Mouse (Mus musculus) cerebellum, adult 9-11 months (tissue): ENCODE measurements around the gene Fam102b.

Source experiments
- DNase-seq: peaks from one replicate; pipeline ENCODE4 v3.0.0; 2022

Gene Fam102b

DNA sequence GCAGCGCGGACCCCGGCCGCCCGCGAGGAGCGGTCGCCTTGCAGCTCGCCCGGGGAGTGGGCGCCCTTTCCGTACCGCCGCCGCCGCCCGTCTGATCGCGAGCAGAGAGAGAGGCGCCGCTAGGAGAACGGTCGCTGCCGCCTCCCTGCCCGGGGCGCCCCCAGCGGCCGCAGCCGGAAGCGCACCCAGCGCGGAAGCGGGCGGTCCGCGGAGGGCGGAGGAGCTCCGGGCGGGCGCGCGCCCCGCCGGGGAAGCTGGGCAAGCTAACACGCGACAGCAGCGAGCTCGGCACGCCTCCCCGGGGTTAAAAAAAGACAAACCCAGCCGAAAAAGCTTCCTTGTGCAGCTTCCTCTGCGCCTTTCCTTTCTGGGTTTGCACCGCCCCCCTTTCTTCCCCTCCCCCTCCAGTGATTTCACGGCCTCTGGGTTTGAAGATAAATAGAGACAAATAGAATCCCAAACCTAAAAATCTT lies at the start of gene Fam102b:
TSS of gene Fam102b (minus strand) at position 93 of the 473 bp plus-strand sequence.
- DNase-seq: peak; percentile 83

DNA sequence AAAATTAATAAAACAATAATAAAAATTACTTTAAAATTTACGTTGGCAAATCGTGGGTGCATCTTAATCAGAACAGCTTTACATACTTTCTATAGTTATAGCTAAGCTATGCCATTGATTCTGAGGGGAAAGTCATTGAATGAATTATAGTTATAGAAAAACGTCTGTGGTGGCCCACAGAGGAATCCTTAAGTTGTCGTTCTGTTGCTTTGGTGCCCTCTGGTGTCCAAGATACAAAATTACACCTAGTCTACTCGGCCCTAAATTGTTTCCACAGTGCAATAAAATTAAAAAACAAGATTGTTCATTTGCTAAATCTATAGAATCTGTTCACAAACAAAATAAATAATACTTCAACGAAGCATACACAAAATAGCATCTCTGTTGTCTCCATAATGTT lies 35.6 kb upstream of the Fam102b start:
- peak; percentile 19 for DNase-seq

DNA sequence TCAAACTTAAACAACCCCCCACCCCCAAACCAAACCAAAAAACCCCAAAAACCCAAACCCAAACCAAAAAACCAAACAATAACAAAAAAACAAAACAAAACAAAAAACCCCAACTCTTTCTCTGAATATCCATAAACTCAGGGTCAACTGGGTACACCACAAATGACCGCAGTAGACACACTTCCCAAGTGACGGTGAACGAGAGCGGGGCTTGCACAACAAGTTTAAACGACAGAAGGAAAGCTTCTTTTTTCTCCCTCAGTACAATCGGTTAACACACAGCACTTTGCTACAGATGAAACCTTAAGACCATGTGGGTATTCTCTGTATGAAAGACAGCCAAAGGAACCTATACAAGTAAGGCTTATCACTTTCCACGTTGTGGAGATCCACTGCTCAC lies 35.0 kb upstream of the Fam102b start:
- no peak for DNase-seq

DNA sequence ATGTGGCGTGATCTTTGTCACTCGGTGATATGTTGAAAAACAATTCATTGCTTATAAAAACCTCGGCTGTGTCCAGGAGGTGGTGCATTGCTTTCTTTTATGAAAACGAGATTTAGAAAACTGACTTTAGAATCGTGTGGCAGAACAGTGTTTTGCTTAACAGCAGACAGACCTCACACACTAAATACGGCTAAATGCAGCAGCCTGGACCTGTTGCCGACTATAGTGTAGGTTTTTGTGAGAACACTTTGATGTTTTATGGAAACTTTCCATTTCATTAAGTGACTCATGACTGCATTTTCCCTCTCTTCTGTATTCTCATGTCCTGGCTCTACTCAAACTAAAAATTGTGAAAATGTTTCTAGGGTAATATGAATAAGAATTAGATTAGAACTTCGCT lies 32.5 kb upstream of the Fam102b start:
- DNase-seq: no peak

DNA sequence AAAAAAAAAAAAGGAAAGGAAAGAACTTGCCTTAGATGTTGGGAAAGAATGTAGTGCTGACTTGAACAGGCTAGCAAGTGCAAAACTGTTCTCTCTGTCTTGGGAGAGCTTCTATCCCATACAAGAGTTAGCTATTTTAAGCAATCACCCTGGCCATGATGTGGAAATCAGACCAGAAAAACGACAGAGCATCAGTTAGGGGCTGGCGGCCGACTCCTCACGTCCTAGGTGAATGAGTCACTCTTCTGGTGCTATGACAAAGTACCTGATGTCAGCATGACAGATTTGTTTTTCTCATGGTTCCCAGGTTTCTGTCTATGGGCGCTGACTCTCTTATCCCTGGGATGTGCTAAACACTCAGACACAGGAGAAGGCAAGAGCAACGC lies 24.5 kb upstream of the Fam102b start:
- DNase-seq: no peak

DNA sequence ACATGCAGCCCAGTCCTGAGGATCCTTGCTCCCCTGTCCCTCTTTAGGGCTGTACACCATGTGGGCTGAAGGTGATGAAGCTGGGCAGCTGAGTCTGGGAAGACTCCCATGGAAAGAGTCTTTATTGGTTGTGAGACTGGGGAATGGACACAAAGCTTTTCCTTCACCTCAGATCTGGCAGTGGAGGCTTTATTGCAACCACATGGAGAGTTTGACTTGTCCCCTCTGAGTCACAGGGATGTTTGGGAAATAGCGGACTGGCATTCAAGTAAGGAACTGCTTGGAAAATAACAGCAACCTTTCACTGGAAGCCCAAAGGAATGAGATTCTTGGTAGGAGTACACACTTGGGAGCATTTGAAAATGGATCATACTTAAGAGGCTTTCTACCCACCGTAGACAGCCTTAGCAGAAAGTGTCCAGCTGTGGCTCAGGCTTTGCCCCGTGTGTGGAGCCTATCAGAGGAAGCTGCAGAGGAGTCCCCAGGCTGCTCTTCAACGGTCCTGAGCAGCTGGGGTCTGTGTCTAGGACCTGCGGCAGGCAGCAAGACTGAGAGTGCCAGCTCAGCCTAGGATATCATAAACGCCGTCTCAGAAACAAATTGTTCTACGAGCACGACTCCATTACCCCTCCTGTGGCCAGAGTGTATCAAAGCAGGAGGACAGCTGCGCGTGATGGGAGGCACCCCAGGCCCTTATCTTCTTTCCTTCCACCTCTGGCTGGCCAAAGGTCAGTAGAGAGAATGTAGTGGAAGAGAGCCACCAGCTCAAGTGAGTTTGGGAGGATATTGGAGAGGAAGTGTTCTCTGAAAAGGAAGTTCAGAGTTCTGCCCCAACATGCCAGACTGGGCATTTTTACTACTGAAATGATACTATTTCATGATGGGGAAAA lies 23.9 kb upstream of the Fam102b start:
- DNase-seq: no peak

DNA sequence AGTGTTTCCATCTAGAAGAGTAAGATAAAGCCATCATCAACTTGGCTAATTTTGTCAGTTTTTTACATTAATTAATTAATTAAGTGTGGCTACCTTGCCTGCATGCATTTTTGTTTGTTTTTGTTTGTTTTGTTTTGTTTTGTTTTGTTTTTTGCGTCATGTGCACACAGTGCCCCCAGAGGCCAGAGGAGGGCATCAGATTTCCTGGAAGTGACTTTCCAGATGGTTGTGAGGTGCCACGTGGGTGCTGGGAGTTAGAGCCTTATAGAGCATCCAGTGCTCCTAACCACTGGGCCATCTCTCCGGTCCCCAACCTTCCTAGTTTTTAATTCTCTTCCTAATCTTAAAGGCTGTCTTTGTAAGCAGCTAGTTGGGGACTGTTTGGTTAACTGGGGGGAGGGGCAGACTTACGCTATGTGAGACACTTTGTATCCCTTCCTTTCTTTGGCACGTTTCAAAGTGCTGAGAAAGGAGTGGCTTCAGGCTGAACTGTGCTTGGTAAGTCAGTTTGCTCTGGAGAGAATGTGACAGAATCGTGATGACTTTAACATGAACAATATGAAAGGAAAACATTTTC lies 20.4 kb upstream of the Fam102b start:
- no peak for DNase-seq

DNA sequence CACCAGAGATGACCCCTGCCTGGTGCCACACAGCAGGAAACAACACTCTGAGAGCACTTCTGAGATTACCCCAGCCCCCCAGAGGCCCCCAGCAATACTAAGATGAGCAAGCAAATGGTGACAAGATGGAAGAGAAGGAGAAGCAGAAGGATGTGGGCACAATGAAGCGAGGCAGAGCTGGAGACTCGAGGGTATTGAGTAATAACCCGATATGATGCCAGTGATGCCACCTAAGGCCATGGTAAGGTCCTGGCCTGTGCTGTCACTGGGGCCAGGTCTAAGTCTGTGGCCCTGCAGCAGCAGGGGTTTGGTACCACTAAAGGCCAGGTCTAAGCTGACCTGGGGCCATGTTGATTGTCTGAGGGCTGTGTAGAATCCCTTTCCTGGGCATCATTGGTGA lies 19.0 kb upstream of the Fam102b start:
- DNase-seq: no peak

DNA sequence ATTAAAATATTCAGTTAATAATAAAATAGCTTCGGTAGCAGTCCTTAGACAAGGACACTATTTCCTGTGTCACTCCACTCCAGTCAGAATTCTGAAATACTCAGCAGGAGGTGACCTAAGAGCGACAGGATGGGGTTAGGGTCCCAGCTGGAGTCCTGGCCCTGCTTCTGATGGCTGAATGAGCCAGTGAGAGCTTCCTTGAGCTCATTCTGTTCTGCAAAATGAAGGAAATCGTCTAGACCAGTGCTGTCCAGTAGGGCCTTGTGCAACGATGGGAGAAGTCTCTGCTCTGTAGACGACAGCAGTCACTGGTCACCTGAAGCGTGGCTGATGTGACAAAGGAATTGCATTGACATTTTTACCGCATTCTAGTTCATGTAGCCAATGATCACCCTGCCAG lies 16.0 kb upstream of the Fam102b start:
- no peak for DNase-seq

DNA sequence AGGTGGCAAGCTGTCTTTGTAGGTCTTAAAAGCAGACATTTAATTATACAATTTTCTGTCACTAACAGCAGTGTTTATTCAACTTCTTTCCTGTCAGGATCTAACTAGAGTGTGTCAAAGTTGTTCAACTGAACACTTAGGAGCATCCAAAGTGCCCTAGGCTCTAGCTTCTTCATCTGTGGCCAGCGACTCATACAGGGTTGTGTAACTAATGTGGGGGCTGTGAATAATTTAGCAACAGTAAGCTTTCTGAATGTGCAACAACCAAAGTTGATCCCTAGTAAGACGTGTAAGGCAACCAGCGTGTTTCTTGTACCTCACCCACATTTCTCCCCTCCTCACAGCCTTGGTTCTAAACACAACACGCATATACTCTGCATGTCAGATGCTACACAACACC lies 13.5 kb upstream of the Fam102b start:
- no peak for DNase-seq

DNA sequence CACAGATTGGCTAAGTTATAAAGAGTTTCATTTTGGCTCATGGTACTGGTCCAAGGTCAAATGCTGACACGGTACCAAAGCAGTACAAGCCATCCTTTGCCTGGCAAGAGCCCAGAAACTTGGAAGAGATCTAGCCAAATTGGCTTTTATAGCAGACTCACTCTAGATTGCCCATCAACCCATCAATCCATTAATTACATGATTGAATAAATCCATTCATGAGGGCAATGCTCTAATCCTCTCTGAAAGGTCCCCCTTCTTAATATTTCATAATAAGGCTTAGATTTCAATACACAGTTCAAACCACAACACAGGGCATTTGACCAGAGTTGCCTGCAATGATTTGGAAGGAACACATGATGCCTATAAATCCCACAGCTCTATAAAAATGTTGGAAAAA lies 7.0 kb upstream of the Fam102b start:
- no peak for DNase-seq

DNA sequence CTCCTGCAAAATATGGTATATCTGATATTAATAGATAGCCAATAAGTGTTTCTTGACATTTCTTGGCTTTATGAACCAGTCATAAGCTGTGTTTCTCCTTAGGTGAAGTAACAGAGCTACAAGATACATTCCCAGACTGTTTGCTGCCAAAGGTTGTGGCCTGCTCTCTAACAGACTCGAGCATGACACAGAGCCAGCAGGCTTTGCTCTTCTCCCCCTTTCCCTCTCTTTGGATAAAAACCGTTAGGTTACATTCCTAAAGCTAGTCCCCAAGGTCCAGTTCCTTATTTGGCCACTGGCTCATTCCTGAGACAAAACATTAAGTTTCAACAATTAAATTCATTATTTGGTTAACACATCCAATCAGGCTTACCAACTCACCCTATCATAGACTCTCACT lies 4.9 kb upstream of the Fam102b start:
- DNase-seq: no peak

DNA sequence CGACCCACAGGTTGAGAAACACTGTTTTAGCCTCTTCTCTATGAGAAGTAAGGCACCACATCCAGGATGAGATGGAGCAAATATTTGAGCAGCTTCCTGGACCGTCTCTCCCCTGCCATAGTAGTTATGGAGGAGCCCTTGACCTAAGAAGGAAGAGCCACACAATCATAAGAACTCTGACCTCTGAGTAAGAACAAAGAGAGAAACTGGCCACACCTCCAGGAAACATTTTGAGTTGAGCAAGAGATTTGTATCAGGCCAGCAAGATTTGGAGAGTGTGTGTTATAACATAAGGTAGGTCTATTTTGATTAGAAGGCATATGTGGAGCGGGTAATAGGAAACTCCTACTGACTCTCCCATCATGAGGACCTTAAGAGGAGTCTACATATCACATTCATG lies 4.2 kb upstream of the Fam102b start:
- DNase-seq: no peak

DNA sequence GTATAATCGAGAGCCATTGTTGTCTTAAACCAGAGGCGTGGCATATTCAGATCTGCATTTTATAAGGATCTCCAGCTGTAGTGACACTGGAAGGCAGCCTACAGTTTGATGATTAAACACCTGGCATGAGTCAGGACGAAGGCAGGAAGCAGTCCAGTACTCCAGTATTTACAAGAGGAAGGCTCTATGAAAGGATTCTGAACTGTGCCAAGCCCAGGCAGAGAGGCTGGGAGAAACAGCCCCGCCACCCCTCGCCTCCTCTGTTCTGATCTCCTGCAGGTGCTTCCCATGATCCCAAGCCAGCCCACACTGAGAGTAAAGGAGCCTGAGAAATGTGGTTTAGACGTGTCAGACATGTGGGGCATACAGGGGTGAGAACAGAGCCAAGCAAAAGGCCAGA lies 3.4 kb upstream of the Fam102b start:
- DNase-seq: no peak

DNA sequence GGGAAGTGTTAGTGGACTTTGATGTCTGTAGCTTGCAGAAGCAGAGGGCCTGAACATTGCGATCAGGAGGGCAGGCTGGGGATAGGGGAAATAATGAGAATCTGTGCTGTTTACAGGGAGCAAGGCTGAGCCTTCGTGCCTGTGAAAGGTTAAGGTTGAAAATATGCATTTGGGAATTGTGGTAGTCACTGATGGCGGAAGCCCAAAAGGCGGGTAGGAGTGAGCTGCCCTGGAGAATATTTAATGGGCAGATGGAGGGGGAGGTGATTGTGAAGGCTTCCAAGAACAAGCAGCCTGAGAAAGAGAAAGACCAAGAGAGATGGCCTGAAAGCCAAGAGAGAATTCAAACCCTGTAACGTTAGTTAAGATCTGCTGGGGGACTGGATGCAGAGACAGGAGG lies 2.3 kb upstream of the Fam102b start:
- no peak for DNase-seq

DNA sequence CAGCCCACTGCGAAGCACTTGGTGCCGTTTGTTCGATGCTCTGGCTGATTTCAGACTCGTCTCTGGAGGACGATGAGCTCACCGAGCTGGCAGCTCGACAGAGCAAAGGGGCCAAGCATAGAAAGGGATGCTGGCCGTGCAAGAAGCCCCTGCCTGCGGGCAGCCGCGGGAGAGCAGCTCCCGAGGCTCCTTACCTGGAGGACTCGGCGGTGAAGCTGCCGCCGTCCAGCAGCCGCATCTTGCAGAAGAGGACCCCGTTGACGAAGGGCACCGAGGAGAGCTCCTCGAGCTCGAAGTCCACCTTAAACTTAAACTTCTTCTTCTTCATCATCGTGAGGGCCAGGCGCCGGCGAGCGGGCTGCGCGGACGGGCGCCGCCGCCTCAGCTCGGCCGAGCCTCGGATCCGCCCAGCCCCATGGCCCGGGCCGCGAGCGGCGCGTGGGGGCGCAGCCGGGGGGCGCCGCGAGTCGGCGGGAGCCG lies 376 bp downstream of the Fam102b start:
- DNase-seq: peak; percentile 51

DNA sequence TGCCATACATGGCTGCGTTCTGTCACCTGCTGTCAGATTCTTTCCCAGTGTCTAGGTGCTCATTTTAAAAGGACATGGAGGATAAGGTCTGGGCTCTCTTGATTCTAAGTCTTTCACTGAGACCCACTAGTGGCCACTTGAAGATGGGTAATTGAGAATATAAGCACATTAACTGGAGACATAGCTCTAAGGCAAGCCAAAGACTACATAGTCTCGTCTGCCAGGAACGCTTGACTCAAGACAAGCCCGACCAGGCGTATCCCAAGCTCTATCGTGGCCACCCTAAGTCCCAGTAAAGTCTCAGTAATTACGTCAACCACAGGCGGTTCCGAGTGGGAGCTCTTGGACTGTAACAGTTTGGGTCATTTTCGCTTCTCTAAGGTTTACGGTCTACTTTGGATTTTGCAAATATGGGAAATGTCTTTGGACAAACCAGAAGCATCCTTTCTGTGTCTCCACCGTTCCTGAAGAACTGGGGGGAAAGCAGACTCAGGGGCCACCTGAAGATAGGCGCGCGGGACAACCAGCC lies 881 bp downstream of the Fam102b start:
- peak; percentile 25 for DNase-seq

DNA sequence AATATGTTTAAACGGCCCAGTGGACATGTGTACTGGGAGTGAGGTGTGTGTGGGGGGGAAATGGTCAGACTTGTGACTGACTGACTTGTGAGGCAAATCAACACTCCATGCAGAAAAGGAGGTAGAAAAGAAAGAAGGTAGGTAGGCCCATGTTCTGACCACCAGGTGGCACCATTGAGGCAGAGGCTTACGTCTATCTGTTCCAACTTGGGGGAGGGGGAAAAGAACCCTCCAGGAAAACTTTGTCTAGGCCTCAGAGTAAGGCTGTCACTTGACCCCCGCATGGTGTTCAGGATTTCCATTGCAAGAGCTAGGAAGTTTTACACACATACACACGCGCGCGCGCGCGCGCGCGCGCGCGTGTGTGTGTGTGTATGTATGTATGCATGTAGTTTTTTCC lies 1.8 kb downstream of the Fam102b start:
- DNase-seq: peak; percentile 58

DNA sequence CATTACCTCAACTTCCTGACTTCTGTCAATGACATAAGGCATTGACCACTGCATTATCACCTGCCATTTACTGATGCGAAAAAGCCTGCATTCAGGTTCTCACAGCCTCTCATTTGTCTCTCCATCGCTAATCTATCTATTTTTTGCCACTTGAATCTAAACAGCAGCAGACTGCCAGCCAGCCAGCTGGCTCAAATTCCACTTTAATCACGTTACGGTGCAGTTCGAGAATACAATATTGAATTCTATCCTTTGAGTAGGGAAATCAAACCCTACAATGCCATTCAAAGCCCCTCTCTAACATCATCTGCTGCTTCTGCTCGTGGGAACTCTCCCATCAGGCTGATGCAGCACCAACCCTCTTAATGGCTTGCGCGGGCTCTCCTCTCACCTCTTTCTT lies 4.3 kb downstream of the Fam102b start:
- no peak for DNase-seq

DNA sequence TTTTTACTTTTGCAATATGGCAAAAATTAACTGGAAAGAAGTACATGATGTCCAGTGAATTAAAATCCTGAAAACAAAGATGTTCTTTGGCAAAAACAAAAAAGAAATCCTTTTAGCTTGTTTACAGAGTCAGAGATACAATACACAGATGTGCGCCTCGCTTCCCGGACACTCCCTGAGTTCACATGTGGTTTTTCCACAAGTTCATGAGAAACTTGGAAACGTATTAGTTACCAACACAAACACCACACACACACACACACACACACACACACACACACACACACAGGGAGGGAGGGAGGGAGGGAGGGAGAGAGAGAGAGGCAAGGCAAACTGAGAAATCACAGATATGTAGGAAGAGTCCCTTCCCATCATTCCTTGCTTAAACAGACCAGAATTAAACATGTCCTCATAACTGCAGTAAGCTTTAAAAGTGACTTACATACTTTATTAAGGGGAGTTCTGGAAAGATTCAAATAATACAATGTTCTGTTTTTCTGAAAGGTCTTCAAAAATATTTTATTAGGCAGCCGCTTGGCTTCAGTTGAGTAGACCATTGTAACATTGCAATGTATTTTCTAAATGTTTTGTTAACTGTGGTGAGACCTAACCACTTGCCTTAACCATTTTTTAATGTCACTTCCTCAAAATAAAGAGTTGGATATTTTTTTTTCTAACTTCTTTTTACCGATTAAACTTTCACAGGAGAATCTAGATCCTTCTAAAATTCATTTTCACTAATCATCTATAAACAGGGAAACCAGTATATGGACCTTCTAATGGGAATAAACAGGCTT lies 5.5 kb downstream of the Fam102b start:
- DNase-seq: no peak

DNA sequence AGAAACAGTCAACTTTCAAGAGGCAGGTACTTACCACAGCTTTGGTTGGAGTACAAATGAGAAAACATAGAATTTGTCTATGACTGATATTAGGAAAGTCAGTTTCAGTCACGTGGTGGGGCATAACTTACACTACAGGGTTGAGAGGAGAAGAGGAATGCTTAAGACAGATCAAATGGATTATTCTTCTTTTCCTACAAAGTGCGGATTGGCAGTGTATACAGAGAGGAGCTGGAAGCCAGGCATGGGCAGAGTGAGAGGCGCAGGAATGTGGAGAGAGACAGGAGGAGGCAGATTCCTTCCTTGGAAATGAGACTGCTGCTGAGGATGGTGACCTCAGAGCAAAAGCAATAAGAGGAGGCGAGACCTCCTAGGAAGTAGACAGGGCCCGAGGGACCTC lies 9.1 kb downstream of the Fam102b start:
- no peak for DNase-seq

DNA sequence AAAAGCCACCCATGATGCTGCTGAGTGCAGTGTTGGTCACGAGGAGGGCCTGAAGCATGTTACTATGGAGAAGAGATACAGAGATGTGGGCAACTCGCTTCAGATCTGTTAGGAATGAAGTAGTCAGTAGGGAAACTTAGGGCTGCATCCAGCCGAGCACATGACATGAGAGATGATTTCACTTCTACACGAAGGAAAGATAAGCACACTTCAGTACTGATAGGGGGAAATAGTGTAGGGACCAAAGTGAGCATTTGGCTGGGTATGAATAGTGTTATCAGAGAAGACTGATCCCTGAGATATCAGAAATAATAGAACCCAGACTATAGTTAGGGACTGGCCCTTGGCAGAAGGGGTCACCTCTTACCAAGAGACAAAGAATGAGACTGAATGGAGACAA lies 14.8 kb downstream of the Fam102b start:
- no peak for DNase-seq

DNA sequence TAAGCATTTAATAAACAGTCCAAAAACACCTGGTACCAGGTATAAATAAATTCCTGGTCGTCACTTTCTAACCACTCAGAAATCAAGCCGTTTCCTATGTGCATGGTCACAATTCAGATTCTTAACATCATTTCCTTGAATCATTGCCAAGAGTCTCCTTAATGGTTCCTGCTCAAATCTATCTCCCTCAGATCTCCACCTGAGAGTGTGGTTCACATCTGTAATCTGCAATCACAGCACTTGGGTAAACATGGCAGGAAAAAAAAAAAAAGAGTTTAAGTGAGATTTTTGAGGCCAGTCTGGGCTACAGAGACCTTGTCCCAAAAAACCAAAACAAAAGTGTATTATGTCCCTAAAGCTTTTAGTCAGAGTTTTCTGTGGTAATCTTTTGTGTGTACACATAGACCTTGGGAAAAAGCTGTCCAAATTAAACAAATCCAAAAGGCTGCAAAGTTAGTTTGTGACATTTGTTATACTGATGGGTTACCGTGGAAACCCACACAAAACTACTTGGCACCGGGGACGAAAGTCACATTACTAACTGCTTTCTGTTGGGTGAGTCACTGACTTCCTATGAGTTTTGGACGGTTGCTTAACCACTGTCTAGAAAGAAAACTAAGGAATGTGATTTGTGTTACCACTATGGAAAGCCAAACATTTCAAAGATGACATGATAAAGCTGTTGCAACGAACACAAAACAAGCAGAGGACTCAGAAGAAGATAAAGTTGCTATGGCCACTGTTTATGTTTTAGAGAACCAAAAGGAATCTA lies 16.7 kb downstream of the Fam102b start:
- DNase-seq: no peak
